Mouse (Mus musculus) kidney, adult 2 months (tissue): ENCODE measurements around the gene Lpp. TPM values are rescaled to one million over a fixed set of nuclear protein-coding genes. Genes with fewer than 3 reads are reported as not detected.

ENCODE experiments used
- DNase-seq: peaks from one replicate; pipeline ENCODE4 v3.0.0; 2021
- H3K27ac ChIP-seq: fragments of 200-500 bp; 2 replicates; pipeline ENCODE4 v1.5.1; 2012; ENCODE audit warnings: low read depth, low read length, control low read depth, inconsistent platforms; ENCODE audit not compliant: insufficient read depth
- H3K27me3 ChIP-seq: fragments of 200-500 bp; replicated peaks from 2 replicates; pipeline ENCODE4 v1.6.1; 2012; ENCODE audit warnings: mild to moderate bottlenecking, moderate library complexity, low read length, inconsistent platforms; ENCODE audit not compliant: control insufficient read depth, insufficient read depth
- H3K36me3 ChIP-seq: fragments of 200-500 bp; 2 replicates; pipeline ENCODE4 v1.6.1; 2012; ENCODE audit warnings: mild to moderate bottlenecking, moderate library complexity, low read length, inconsistent platforms; ENCODE audit not compliant: control insufficient read depth, insufficient read depth
- H3K4me1 ChIP-seq: fragments of 200-500 bp; 2 replicates; pipeline ENCODE4 v1.6.1; 2011; ENCODE audit warnings: low read length; ENCODE audit not compliant: control insufficient read depth, insufficient read depth
- H3K4me3 ChIP-seq: fragments of 200-500 bp; 2 replicates; pipeline ENCODE4 v1.5.1; 2011; ENCODE audit warnings: mild to moderate bottlenecking, low read depth, low read length, control low read depth; ENCODE audit not compliant: insufficient read depth
- CTCF ChIP-seq: fragments of 200-500 bp; conservative IDR thresholded peaks from 2 replicates; pipeline ENCODE4 v1.5.1; 2011; ENCODE audit warnings: low read depth, mild to moderate bottlenecking, control low read depth, low read length, moderate library complexity, mixed read lengths; ENCODE audit not compliant: insufficient read depth, insufficient read length
- POLR2A ChIP-seq: fragments of 200-500 bp; IDR thresholded peaks from one replicate; pipeline ENCODE4 v1.6.1; 2011; ENCODE audit warnings: low read depth, low read length, control low read depth
- WGBS: fragments of 180-500 bp; shearing (Covaris S2); methylation state at CpG from one replicate; pipeline ENCODE4 v1.1.7; 2018; 5-methylcytosine and 5-hydroxymethylcytosine counted together
- polyA plus RNA-seq: library from polyadenylated mRNA; depleted of rRNA; stranded (reverse); fragments of >200 nt; gene quantifications from 2 replicates; pipeline ENCODE4 v1.2.3, GENCODE M21; 2012

The Lpp gene
- polyA plus RNA-seq, 1 experiment: 15.9 TPM

DNA sequence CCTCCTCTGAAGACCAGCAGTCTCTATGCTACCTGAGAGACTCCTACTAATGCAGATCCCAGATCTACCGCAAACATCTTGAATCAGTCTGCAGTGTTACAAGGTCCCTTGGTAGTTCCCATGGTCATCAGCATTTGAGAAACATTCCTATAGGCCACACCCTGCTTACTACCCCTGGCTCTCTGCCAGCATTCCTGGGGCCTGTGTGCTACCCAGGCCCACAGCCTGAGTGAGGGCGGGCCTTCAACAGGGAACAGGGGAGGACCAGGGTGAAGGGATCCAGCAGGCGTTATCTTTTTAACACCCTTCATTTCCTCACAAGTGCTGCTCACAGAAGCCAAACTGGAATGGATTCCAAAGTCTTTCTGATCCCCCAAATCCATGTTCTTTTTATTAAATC, 173.0 kb downstream of the Lpp start:
- WGBS: 72% methylated on average over 3 of the region's 3 CpGs
- DNase-seq: peak; percentile 30
- Histone ChIP-seq H3K36me3 (no peaks in the 10 kb centered on the region), H3K27ac (no peak overlapping the region), H3K4me1 (peaks cover 9% of the 10 kb centered on the region; the same call in 1 of the 2 replicates), H3K27me3 (no peaks in the 10 kb centered on the region), H3K4me3 (no peak overlapping the region)
- TF ChIP-seq POLR2A: no peak
- no peak for TF ChIP-seq CTCF

DNA sequence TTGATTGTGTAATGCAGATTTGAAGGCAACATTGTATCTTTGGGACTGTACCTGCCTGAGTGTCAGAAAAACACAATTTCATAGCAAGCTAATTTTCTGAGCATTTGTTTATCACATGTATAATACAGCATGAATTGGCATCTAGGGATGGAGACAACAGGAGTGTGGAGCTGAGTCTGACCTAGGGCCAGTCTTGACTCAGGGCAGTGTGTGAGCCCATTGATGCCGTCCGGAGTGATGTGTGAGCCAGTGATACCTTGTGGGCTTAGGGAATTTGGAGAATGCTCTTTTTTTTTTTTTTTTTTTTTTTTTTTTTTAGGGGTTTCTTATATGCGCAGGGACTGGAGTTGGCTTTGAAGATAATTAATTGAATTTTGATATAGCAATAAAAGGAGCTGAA, 174.3 kb downstream of the Lpp start:
- Histone ChIP-seq H3K4me1 (peaks cover 9% of the 10 kb centered on the region; the same call in 1 of the 2 replicates), H3K4me3 (no peak overlapping the region), H3K27me3 (no peaks in the 10 kb centered on the region), H3K36me3 (no peaks in the 10 kb centered on the region), H3K27ac (no peak overlapping the region)
- TF ChIP-seq POLR2A (no peak), CTCF (no peak)
- WGBS: 61% methylated on average over 3 of the region's 3 CpGs
- no peak for DNase-seq

DNA sequence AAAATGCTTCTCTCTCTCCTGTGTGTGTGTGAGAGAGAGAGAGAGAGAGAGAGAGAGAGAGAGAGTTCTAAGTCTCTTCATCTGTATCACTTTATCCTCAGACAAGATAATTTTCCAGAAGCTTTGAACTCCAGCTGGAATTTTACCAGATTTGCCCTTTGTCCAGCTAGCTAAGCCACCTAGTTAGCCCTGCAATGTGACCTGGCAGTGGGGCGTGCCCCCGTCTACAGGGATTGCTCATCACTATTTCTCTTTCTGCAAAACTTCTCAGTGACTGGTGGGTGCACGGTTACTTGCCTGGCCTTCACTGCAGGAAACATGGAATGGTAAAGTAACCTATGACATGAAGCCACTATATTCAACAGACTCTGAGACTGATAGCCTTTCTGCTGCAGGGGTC, 174.8 kb downstream of the Lpp start:
- Histone ChIP-seq H3K27me3 (no peaks in the 10 kb centered on the region), H3K36me3 (no peaks in the 10 kb centered on the region), H3K4me1 (peaks cover 9% of the 10 kb centered on the region; the same call in 1 of the 2 replicates), H3K4me3 (no peak overlapping the region), H3K27ac (peak overlapping the region; percentile 41; the same call in 1 of the 2 replicates)
- TF ChIP-seq POLR2A: no peak
- TF ChIP-seq CTCF: no peak
- 38% methylated on average over 3 of the region's 3 CpGs for WGBS
- DNase-seq: peak; percentile 82

DNA sequence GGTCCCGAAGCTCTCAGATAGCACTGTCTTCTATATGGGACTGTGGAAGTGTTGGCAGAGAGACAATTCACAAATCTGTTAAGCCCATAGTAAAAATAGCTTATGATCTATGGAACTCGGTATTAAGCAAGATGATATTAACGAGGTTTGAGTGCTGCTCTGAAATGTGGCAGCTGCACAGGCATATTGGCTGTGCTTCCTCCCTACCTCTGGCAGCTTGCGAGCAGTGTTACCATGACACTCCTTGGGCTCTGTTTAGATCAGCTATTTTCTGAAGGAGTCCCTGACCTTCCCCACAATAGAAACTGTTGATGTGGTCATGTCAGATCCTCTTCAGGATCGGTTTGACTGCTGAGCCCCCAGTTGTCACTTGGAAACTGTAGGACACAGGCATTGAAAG, 176.4 kb downstream of the Lpp start:
- TF ChIP-seq CTCF: no peak
- TF ChIP-seq POLR2A: no peak
- no peak overlapping the region for H3K27ac ChIP-seq

DNA sequence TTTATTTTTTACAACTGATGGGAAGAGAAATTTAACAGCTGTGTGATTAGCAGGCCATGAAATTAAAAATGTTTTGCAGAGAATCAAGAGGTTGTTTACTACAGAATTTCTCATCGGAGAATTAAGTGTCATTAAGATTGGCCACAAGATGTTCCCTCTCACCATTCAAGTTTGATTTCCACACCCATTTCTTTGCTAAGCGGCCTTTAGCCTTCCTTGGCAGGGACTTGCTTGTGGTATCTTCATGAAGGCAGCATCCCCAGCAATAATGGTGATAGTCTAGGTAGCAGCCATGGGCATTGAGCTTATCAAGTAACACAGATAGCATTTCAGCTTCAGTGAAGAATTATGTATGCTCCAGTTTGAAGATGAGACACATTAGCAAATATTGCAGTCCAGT, 183.7 kb downstream of the Lpp start:
- Histone ChIP-seq H3K27ac (no peak overlapping the region), H3K27me3 (no peaks in the 10 kb centered on the region), H3K4me3 (no peak overlapping the region), H3K36me3 (no peaks in the 10 kb centered on the region), H3K4me1 (no peaks in the 10 kb centered on the region)
- WGBS: 91% methylated on average over 2 of the region's 2 CpGs
- TF ChIP-seq CTCF (no peak), POLR2A (no peak)
- DNase-seq: no peak

More for the DNA sequence above, 176.4 kb downstream of the Lpp start:
- Histone ChIP-seq H3K27me3 (no peaks in the 10 kb centered on the region), H3K36me3 (no peaks in the 10 kb centered on the region), H3K4me3 (no peak overlapping the region), H3K4me1 (peaks cover 9% of the 10 kb centered on the region; the same call in 1 of the 2 replicates)
- DNase-seq: no peak
- 78% methylated on average over 5 of the region's 5 CpGs for WGBS

DNA sequence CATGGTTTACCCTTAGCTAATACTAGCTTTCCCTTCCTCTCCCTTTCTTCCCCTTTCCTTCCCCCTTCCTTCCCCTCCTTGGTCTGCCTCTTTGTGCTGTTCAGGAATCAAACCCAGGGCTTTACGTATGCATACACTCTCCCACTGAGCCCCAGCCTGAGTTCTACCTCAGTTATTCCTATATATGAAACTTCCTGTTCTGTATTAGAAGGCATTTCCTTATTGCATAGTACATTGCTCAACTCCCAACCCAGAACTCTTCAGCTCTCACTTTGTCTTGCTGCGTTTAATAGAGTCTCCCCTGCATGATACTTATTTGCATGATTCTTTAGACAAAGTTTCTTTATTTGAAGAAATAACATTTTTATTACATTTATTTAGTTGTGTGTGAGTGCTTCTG, 184.5 kb downstream of the Lpp start:
- no peak for DNase-seq
- TF ChIP-seq POLR2A (no peak), CTCF (no peak)
- no peak overlapping the region for H3K4me3 ChIP-seq
- H3K4me1 ChIP-seq: no peaks in the 10 kb centered on the region
- WGBS: 87% methylated on average over 2 of the region's 2 CpGs
- no peaks in the 10 kb centered on the region for H3K36me3 ChIP-seq
- H3K27me3 ChIP-seq: no peaks in the 10 kb centered on the region
- H3K27ac ChIP-seq: no peak overlapping the region

DNA sequence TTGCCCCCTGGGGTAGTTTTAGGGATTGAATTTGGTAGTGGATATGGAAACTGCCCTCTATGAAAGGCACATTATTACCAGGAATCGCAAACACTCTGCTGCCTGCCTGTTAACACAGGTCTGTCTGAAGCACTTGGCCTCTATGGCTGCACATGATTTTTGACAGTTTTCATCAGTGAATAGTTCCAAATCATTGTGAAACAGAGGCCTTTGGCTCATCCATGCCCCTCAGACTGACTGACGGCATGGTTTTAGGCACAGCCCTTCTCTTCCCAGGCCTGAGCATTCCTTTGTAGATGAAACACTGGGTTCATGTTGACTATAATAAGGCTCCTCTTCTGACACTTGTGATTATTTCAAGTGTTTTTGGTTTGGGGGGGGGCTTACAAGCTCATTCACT, 189.5 kb downstream of the Lpp start:
- DNase-seq: no peak
- Histone ChIP-seq H3K27ac (no peak overlapping the region), H3K36me3 (no peaks in the 10 kb centered on the region), H3K4me1 (no peaks in the 10 kb centered on the region), H3K4me3 (no peak overlapping the region), H3K27me3 (no peaks in the 10 kb centered on the region)
- TF ChIP-seq CTCF (no peak), POLR2A (no peak)
- WGBS: 97% methylated on average over 2 of the region's 2 CpGs
